Mouse (Mus musculus) E14TG2a.4 (cell line): ENCODE results near the gene Glt8d1.

Experiments used
- H3K27me3 ChIP-seq: 2 replicates; pipeline ENCODE4 v1.6.1; 2014; ENCODE audit warnings: low read length, control low read depth; ENCODE audit not compliant: insufficient read depth
- H3K36me3 ChIP-seq: 2 replicates; pipeline ENCODE4 v1.6.1; 2014; ENCODE audit warnings: low read length, control low read depth; ENCODE audit not compliant: insufficient read depth
- H3K4me1 ChIP-seq: replicated peaks from 2 replicates; pipeline ENCODE4 v1.6.1; 2014; ENCODE audit warnings: low read depth, low read length, control low read depth
- H3K4me3 ChIP-seq: replicated peaks from 2 replicates; pipeline ENCODE4 v1.5.1; 2014; ENCODE audit warnings: mild to moderate bottlenecking, low read length
- H3K9me3 ChIP-seq: 2 replicates; pipeline ENCODE4 v1.6.1; 2014; ENCODE audit warnings: low read length, control low read depth
- CTCF ChIP-seq: conservative IDR thresholded peaks from 2 replicates; pipeline ENCODE4 v1.5.1; 2014; ENCODE audit warnings: low read length
- NANOG ChIP-seq: IDR thresholded peaks from 2 replicates; pipeline ENCODE4 v1.6.1; 2014; ENCODE audit warnings: borderline replicate concordance, low read length, mixed read lengths
- POU5F1 ChIP-seq: IDR thresholded peaks from 2 replicates; pipeline ENCODE4 v1.6.1; 2014; ENCODE audit warnings: low read length, borderline replicate concordance

Gene Glt8d1

GRCm38 (mm10) chr14:31000816-31001306, 339 bp upstream of the Glt8d1 start:
- TF ChIP-seq POU5F1 (no peak), NANOG (no peak), CTCF (no peak)
- Histone ChIP-seq H3K9me3 (no peaks in the 10 kb centered on the region), H3K36me3 (no peaks in the 10 kb centered on the region), H3K4me3 (peak overlapping the region; percentile 95), H3K27me3 (peaks cover 9% of the 10 kb centered on the region; the same call in 1 of the 2 replicates), H3K4me1 (peaks cover 20% of the 10 kb centered on the region)

- TF ChIP-seq CTCF (no peak), POU5F1 (no peak), NANOG (no peak)
These were observed 3.3 kb downstream of the Glt8d1 start for GRCm38 (mm10) chr14:31004527-31004926.

GRCm38 (mm10) chr14:31006779-31007178, 5.6 kb downstream of the Glt8d1 start:
- peaks cover 9% of the 10 kb centered on the region; the same call in 1 of the 2 replicates for H3K27me3 ChIP-seq
- no peak overlapping the region for H3K4me3 ChIP-seq
- peaks cover 47% of the 10 kb centered on the region for H3K36me3 ChIP-seq
- TF ChIP-seq CTCF (no peak), NANOG (no peak), POU5F1 (no peak)
- peaks cover 4% of the 10 kb centered on the region for H3K4me1 ChIP-seq
- H3K9me3 ChIP-seq: no peaks in the 10 kb centered on the region

More at GRCm38 (mm10) chr14:31004527-31004926, 3.3 kb downstream of the Glt8d1 start:
- Histone ChIP-seq H3K4me1 (peaks cover 15% of the 10 kb centered on the region), H3K27me3 (peaks cover 9% of the 10 kb centered on the region; the same call in 1 of the 2 replicates), H3K4me3 (no peak overlapping the region), H3K36me3 (peaks cover 26% of the 10 kb centered on the region), H3K9me3 (no peaks in the 10 kb centered on the region)

- H3K27me3 ChIP-seq: no peaks in the 10 kb centered on the region
- peaks cover 94% of the 10 kb centered on the region for H3K36me3 ChIP-seq
- peaks cover 30% of the 10 kb centered on the region for H3K4me1 ChIP-seq
- no peak overlapping the region for H3K4me3 ChIP-seq
- no peaks in the 10 kb centered on the region for H3K9me3 ChIP-seq
- TF ChIP-seq POU5F1 (no peak), CTCF (no peak), NANOG (no peak)
These were observed 10.4 kb downstream of the Glt8d1 start for GRCm38 (mm10) chr14:31011588-31011987.

- peaks cover 91% of the 10 kb centered on the region for H3K36me3 ChIP-seq
- TF ChIP-seq NANOG (no peak), POU5F1 (no peak)
- no peaks in the 10 kb centered on the region for H3K9me3 ChIP-seq
- no peaks in the 10 kb centered on the region for H3K27me3 ChIP-seq
- H3K4me1 ChIP-seq: peaks cover 40% of the 10 kb centered on the region
- no peak overlapping the region for H3K4me3 ChIP-seq
These were observed 12.7 kb downstream of the Glt8d1 start for GRCm38 (mm10) chr14:31013928-31014327.

- H3K9me3 ChIP-seq: no peaks in the 10 kb centered on the region
- TF ChIP-seq NANOG: no peak
- no peak for TF ChIP-seq CTCF
- no peak for TF ChIP-seq POU5F1
These were observed 14.9 kb downstream of the Glt8d1 start for GRCm38 (mm10) chr14:31016063-31016462.

GRCm38 (mm10) chr14:31017854-31018253, 16.7 kb downstream of the Glt8d1 start:
- no peaks in the 10 kb centered on the region for H3K27me3 ChIP-seq
- H3K4me1 ChIP-seq: peaks cover 48% of the 10 kb centered on the region
- TF ChIP-seq POU5F1 (no peak), NANOG (no peak), CTCF (no peak)
- peak overlapping the region; percentile 97 for H3K4me3 ChIP-seq
- no peaks in the 10 kb centered on the region for H3K9me3 ChIP-seq
- peaks cover 62% of the 10 kb centered on the region for H3K36me3 ChIP-seq

More at GRCm38 (mm10) chr14:31016063-31016462, 14.9 kb downstream of the Glt8d1 start:
- peaks cover 50% of the 10 kb centered on the region for H3K4me1 ChIP-seq
- H3K4me3 ChIP-seq: peak overlapping the region; percentile 97
- H3K36me3 ChIP-seq: peaks cover 72% of the 10 kb centered on the region
- no peaks in the 10 kb centered on the region for H3K27me3 ChIP-seq

GRCm38 (mm10) chr14:31018860-31019291, 17.7 kb downstream of the Glt8d1 start, which contains the start of the genes Pbrm1 and Gnl3:
Gene Pbrm1 (plus strand): TSS chr14:31019138.
Gene Gnl3 (minus strand): TSS chr14:31019152.
- peaks cover 45% of the 10 kb centered on the region for H3K4me1 ChIP-seq
- H3K9me3 ChIP-seq: no peaks in the 10 kb centered on the region
- H3K27me3 ChIP-seq: no peaks in the 10 kb centered on the region
- TF ChIP-seq CTCF (no peak), POU5F1 (no peak), NANOG (no peak)
- H3K4me3 ChIP-seq: peak within 1 kb of the TSS; percentile 97
- H3K36me3 ChIP-seq: peaks cover 60% of the 10 kb centered on the region
